Mouse (Mus musculus) left cerebral cortex, adult 11 months (tissue): Measurements from ENCODE around the gene Zfp92.
"Not testable (repeated sequence)": the region's sequence is repeated elsewhere in the genome, so short reads cannot be mapped to it uniquely, and the experiment has no call there.

Source experiments
- DNase-seq: peaks from one replicate; pipeline ENCODE4 v3.0.0; 2022; ENCODE audit warnings: low spot score

The Zfp92 gene

GRCm38 (mm10) chrX:73410880-73411517, at the start of gene Zfp92:
Zfp92 (plus strand) TSS chrX:73411096.
- DNase-seq, result no peak

GRCm38 (mm10) chrX:73363291-73363690, 47.6 kb upstream of the Zfp92 start:
- DNase-seq, result no peak

- no peak for DNase-seq
These were observed 26.5 kb upstream of the Zfp92 start for GRCm38 (mm10) chrX:73384419-73384818.

- DNase-seq, result no peak
These were observed 26.0 kb upstream of the Zfp92 start for GRCm38 (mm10) chrX:73384924-73385323.

GRCm38 (mm10) chrX:73391481-73391880, 19.4 kb upstream of the Zfp92 start:
- no peak for DNase-seq

- DNase-seq, result no peak
These were observed 14.4 kb upstream of the Zfp92 start for GRCm38 (mm10) chrX:73396446-73396845.

GRCm38 (mm10) chrX:73398636-73399035, 12.3 kb upstream of the Zfp92 start, which contains the start of gene Gm18336:
Gm18336 (minus strand) TSS chrX:73398736.
- DNase-seq, result not testable (repeated sequence)

GRCm38 (mm10) chrX:73400951-73401350, 9.9 kb upstream of the Zfp92 start:
- no peak for DNase-seq

GRCm38 (mm10) chrX:73401616-73402015, 9.3 kb upstream of the Zfp92 start:
- no peak for DNase-seq

- no peak for DNase-seq
These were observed 1.9 kb downstream of the Zfp92 start for GRCm38 (mm10) chrX:73412767-73413166.

- no peak for DNase-seq
These were observed 19.1 kb downstream of the Zfp92 start for GRCm38 (mm10) chrX:73430036-73430435.

GRCm38 (mm10) chrX:73432850-73433249, 22.0 kb downstream of the Zfp92 start:
- no peak for DNase-seq

- no peak for DNase-seq
These were observed 24.4 kb downstream of the Zfp92 start, which contains the start of gene Trex2 for GRCm38 (mm10) chrX:73435252-73435651. Trex2 (minus strand) TSS chrX:73435344.

GRCm38 (mm10) chrX:73441428-73441827, 30.5 kb downstream of the Zfp92 start:
- no peak for DNase-seq

- no peak for DNase-seq
These were observed 41.1 kb downstream of the Zfp92 start for GRCm38 (mm10) chrX:73451949-73452348.

- peak; percentile 85 for DNase-seq
These were observed 48.0 kb downstream of the Zfp92 start, which contains the start of gene Haus7 for GRCm38 (mm10) chrX:73458877-73459392. Haus7 (minus strand) TSS chrX:73459044.

GRCm38 (mm10) chrX:73460792-73461191, 49.9 kb downstream of the Zfp92 start:
- no peak for DNase-seq

GRCm38 (mm10) chrX:73465483-73466186, 54.7 kb downstream of the Zfp92 start:
- DNase-seq, result no peak

- DNase-seq, result no peak
These were observed 56.7 kb downstream of the Zfp92 start for GRCm38 (mm10) chrX:73467446-73468241.

GRCm38 (mm10) chrX:73468330-73468729, 57.4 kb downstream of the Zfp92 start:
- DNase-seq, result no peak

GRCm38 (mm10) chrX:73468752-73469151, 57.9 kb downstream of the Zfp92 start:
- no peak for DNase-seq

GRCm38 (mm10) chrX:73471764-73472163, 60.9 kb downstream of the Zfp92 start:
- DNase-seq, result no peak
